ENCODE assay signal across 9 mouse cellular contexts in the genomic region with DNA sequence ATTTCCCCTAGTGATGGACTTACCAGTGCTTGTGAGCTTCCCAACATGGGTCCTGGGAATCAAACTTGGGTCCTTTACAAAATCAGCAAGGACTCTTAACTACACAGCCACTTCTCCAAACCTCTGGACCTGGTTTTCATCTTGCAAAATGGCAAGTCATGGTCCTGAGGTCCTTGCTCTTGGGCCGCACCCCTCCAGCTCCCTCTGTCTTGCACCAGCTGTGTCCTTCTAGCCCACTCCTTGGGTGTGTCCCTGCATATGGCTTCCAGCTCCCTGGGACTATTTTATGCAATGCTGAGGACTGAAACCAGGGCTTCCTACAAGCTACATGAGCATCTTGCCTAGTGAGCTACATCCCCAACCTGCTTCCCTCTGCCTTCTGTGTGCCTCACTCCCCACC. TPM values are rescaled to one million over a fixed set of nuclear protein-coding genes. Genes with fewer than 3 reads are reported as not detected.
DNase-seq lines count a peak whose midpoint lies in the region; ATAC-seq and TF ChIP-seq lines count a peak whose summit lies in the region.
"Had no signal": no experiment of that assay in that cellular context is flagged by ENCODE, and none has a peak within 500 bp of the region (broad histone marks: within the 10 kb centered on the region; RNA-seq: fewer than 3 reads in every experiment).

Gene Sparc, minus strand, starts transcription at position 206 of the 400 bp plus-strand sequence.

- no peaks in the 10 kb centered on the region for H3K27me3 ChIP-seq in embryonic facial prominence, embryonic 13.5 days
- no peaks in the 10 kb centered on the region for H3K27me3 ChIP-seq in heart, embryonic 15.5 days
- H3K27me3 ChIP-seq in small intestine, adult 2 months (ENCODE audit: control insufficient read depth, insufficient read depth, low read length) = no peaks in the 10 kb centered on the region

- 81% methylated on average over 1 of the region's 1 CpGs for WGBS in embryonic facial prominence, embryonic 13.5 days
- WGBS in heart, embryonic 15.5 days = 88% methylated on average over 1 of the region's 1 CpGs
- 89% methylated on average over 1 of the region's 1 CpGs for WGBS in small intestine, adult 2 months

- no peak within 1 kb of the TSS for H3K4me2 ChIP-seq in embryonic facial prominence, embryonic 13.5 days
- H3K4me2 ChIP-seq in heart, embryonic 15.5 days = no peak within 1 kb of the TSS

- no peak for TF ChIP-seq CTCF in small intestine, adult 2 months (IDR thresholded peaks at IDR 0.05; ENCODE audit: extremely low read depth, insufficient read length, insufficient replicate concordance, low read depth, low read length)

- H3K4me3 ChIP-seq in embryonic facial prominence, embryonic 13.5 days = no peak within 1 kb of the TSS
- no peak within 1 kb of the TSS for H3K4me3 ChIP-seq in heart, embryonic 15.5 days
- no peak within 1 kb of the TSS for H3K4me3 ChIP-seq in small intestine, adult 2 months (ENCODE audit: low read depth, low read length)

- intact Hi-C loops in left cerebral cortex, postnatal 4 days (cut with DNase I) = no loop called here

- no peak for ATAC-seq in embryonic facial prominence, embryonic 13.5 days (ENCODE audit: insufficient number of reproducible peaks, insufficient read depth, low FRiP score, low TSS enrichment, low read depth)
- no peak for ATAC-seq in heart, embryonic 15.5 days (replicated peaks; ENCODE audit: insufficient number of reproducible peaks, insufficient read depth, low FRiP score, low read depth)

- H3K9ac ChIP-seq in embryonic facial prominence, embryonic 13.5 days = no peak within 1 kb of the TSS
- H3K9ac ChIP-seq in heart, embryonic 15.5 days = no peak within 1 kb of the TSS

- peak within 1 kb of the TSS; percentile 80 for H3K27ac ChIP-seq in embryonic facial prominence, embryonic 13.5 days
- peak within 1 kb of the TSS; percentile 77 for H3K27ac ChIP-seq in heart, embryonic 15.5 days
- no peak within 1 kb of the TSS for H3K27ac ChIP-seq in small intestine, adult 2 months (ENCODE audit: insufficient read depth, low read depth, low read length)

- no peaks in the 10 kb centered on the region for H3K9me3 ChIP-seq in embryonic facial prominence, embryonic 13.5 days
- H3K9me3 ChIP-seq in heart, embryonic 15.5 days (replicated peaks) = no peaks in the 10 kb centered on the region

- H3K4me1 ChIP-seq in embryonic facial prominence, embryonic 13.5 days = peaks cover 46% of the 10 kb centered on the region
- H3K4me1 ChIP-seq in heart, embryonic 15.5 days (replicated peaks) = peaks cover 44% of the 10 kb centered on the region
- peaks cover 3% of the 10 kb centered on the region; the same call in 1 of the 2 replicates for H3K4me1 ChIP-seq in small intestine, adult 2 months (ENCODE audit: control insufficient read depth, insufficient read depth, insufficient read length, low read length)

- H3K36me3 ChIP-seq in embryonic facial prominence, embryonic 13.5 days = no peaks in the 10 kb centered on the region
- H3K36me3 ChIP-seq in heart, embryonic 15.5 days = no peaks in the 10 kb centered on the region
- H3K36me3 ChIP-seq in small intestine, adult 2 months (ENCODE audit: control insufficient read depth, insufficient read depth, low read length) = no peaks in the 10 kb centered on the region

- no peak for DNase-seq in left cerebral cortex, adult 18-20 months (ENCODE audit: low spot score in 2 of 2)
- no peak for DNase-seq in left cerebral cortex, adult 9 months (ENCODE audit: low spot score in 2 of 2)
- DNase-seq in left cerebral cortex, postnatal 4 days = no peak
- DNase-seq in cerebellum, postnatal 4 days (ENCODE audit: low spot score in 2 of 2) = no peak
- no peak for DNase-seq in urinary bladder, postnatal 25 days (ENCODE audit: low spot score)

- TF ChIP-seq POLR2A in small intestine, adult 2 months (IDR thresholded peaks at IDR 0.05; ENCODE audit: low read depth, low read length) = no peak

RNA-seq across cellular contexts. Expression of gene Sparc, which starts in this region (rescaled TPM):
- 100 to 1,000 TPM; 174 to 202 TPM for total RNA-seq in left cerebral cortex, adult 18-20 months (2021)
- 1,239 and 1,279 TPM in 2 replicates for polyA plus RNA-seq in embryonic facial prominence, embryonic 13.5 days (2015; fragmentation: Nextera tagmentation; extraction: Ambion mirVana)
- 1,914 and 2,149 TPM in 2 replicates for polyA plus RNA-seq in heart, embryonic 15.5 days (2015; fragmentation: Nextera tagmentation; extraction: Ambion mirVana)
- total RNA-seq in left cerebral cortex, postnatal 4 days (2021) = 100 to 1,000 TPM; 228 to 243 TPM
- 278 and 350 TPM in 2 replicates for polyA plus RNA-seq in small intestine, adult 2 months (2012; rRNA removed)
- total RNA-seq: MEL had no signal
